Mouse (Mus musculus) forebrain, embryonic 11.5 days (tissue): ENCODE measurements around the gene Nrap. TPM values are rescaled to one million over a fixed set of nuclear protein-coding genes. Genes with fewer than 3 reads are reported as not detected.

Experiments used
- ATAC-seq: fragments of 200-750 bp; cut with Nextera tagmentation; replicated peaks from 2 replicates; pipeline ENCODE4 v1.8.0; 2017; ENCODE audit warnings: moderate TSS enrichment; ENCODE audit not compliant: low FRiP score
- DNase-seq: peaks from one replicate; pipeline ENCODE4 v3.0.0-alpha.2; 2017; ENCODE audit warnings: low spot score
- H3K27ac ChIP-seq: fragments of 300-500 bp; sonication (generic); 2 replicates; pipeline ENCODE4 v1.5.1; 2014; ENCODE audit warnings: low read depth, low read length
- H3K27me3 ChIP-seq: fragments of 300-500 bp; sonication (generic); 2 replicates; pipeline ENCODE4 v1.6.1; 2014; ENCODE audit warnings: mild to moderate bottlenecking, low read length, mixed read lengths; ENCODE audit not compliant: control insufficient read depth, insufficient read depth
- H3K36me3 ChIP-seq: fragments of 300-500 bp; sonication (generic); 2 replicates; pipeline ENCODE4 v1.6.1; 2014; ENCODE audit warnings: mild to moderate bottlenecking, low read length, moderate library complexity, mixed read lengths; ENCODE audit not compliant: control insufficient read depth, insufficient read depth
- H3K4me1 ChIP-seq: fragments of 300-500 bp; sonication (generic); replicated peaks from 2 replicates; pipeline ENCODE4 v1.6.1; 2014; ENCODE audit warnings: low read length, mixed read lengths; ENCODE audit not compliant: control insufficient read depth, insufficient read depth
- H3K4me2 ChIP-seq: fragments of 300-500 bp; sonication (generic); 2 replicates; pipeline ENCODE4 v1.6.1; 2014; ENCODE audit warnings: low read depth, mild to moderate bottlenecking, low read length, moderate library complexity, mixed read lengths; ENCODE audit not compliant: severe bottlenecking
- H3K4me3 ChIP-seq: fragments of 300-500 bp; sonication (generic); 2 replicates; pipeline ENCODE4 v1.5.1; 2014; ENCODE audit warnings: low read depth, low read length
- H3K9ac ChIP-seq: fragments of 300-500 bp; sonication (generic); 2 replicates; pipeline ENCODE4 v1.6.1; 2014; ENCODE audit warnings: low read length
- H3K9me3 ChIP-seq: fragments of 300-500 bp; sonication (generic); 2 replicates; pipeline ENCODE4 v1.6.1; 2016; ENCODE audit warnings: low read length, mixed read lengths; ENCODE audit not compliant: control insufficient read depth
- WGBS: fragments of 180-500 bp; shearing (Covaris S2); extraction: QIAGEN DNeasy Blood & Tissue Kit; methylation state at CpG from one replicate; pipeline ENCODE4 v1.1.7; 2014; 5-methylcytosine and 5-hydroxymethylcytosine counted together
- polyA plus RNA-seq: library from polyadenylated mRNA; unstranded; fragments of >200 nt; fragmentation: Nextera tagmentation; extraction: Ambion mirVana; gene quantifications from 2 replicates; pipeline ENCODE4 v1.2.1, GENCODE M21; 2014

The Nrap gene
- polyA plus RNA-seq, 1 experiment from 2014 or later, result 0.17 TPM

- WGBS, result 88% methylated on average over 6 of the region's 6 CpGs
- Histone ChIP-seq H3K27ac (no peak overlapping the region), H3K4me1 (peaks cover under 1% of the 10 kb centered on the region; the same call in 1 of the 2 replicates), H3K36me3 (no peaks in the 10 kb centered on the region), H3K4me3 (no peak overlapping the region), H3K27me3 (peaks cover 5% of the 10 kb centered on the region; the same call in 1 of the 2 replicates), H3K9ac (no peak overlapping the region), H3K9me3 (no peaks in the 10 kb centered on the region), H3K4me2 (no peak overlapping the region)
- DNase-seq (no peak), ATAC-seq (no peak)
Observed at GRCm38 (mm10) chr19:56391307-56392046, 1.6 kb upstream of the Nrap start.

GRCm38 (mm10) chr19:56389176-56389575 is 661 bp downstream of the Nrap start:
- no peak for DNase-seq

GRCm38 (mm10) chr19:56387726-56388302 is 2.0 kb downstream of the Nrap start:
- ATAC-seq, result no peak
- H3K4me3 ChIP-seq, result no peak overlapping the region
- no peaks in the 10 kb centered on the region for H3K27me3 ChIP-seq
- H3K36me3 ChIP-seq, result no peaks in the 10 kb centered on the region
- H3K4me1 ChIP-seq, result no peaks in the 10 kb centered on the region
- no peak overlapping the region for H3K27ac ChIP-seq
- no peak for DNase-seq
- no peak overlapping the region for H3K4me2 ChIP-seq
- 86% methylated on average over 4 of the region's 4 CpGs for WGBS
- no peak overlapping the region for H3K9ac ChIP-seq
- no peaks in the 10 kb centered on the region for H3K9me3 ChIP-seq

More at GRCm38 (mm10) chr19:56389176-56389575, 661 bp downstream of the Nrap start:
- H3K9me3 ChIP-seq, result no peaks in the 10 kb centered on the region
- no peaks in the 10 kb centered on the region for H3K27me3 ChIP-seq
- H3K9ac ChIP-seq, result no peak overlapping the region
- no peak for ATAC-seq
- no peaks in the 10 kb centered on the region for H3K36me3 ChIP-seq
- H3K4me1 ChIP-seq, result no peaks in the 10 kb centered on the region
- WGBS, result 91% methylated on average over 11 of the region's 11 CpGs
- no peak overlapping the region for H3K27ac ChIP-seq
- H3K4me3 ChIP-seq, result no peak overlapping the region
- H3K4me2 ChIP-seq, result no peak overlapping the region

GRCm38 (mm10) chr19:56386095-56386494 is 3.7 kb downstream of the Nrap start:
- no peak overlapping the region for H3K9ac ChIP-seq
- DNase-seq (no peak), ATAC-seq (no peak)
- no peak overlapping the region for H3K4me2 ChIP-seq
- H3K9me3 ChIP-seq, result no peaks in the 10 kb centered on the region
- H3K36me3 ChIP-seq, result no peaks in the 10 kb centered on the region
- 82% methylated on average over 10 of the region's 10 CpGs for WGBS
- no peaks in the 10 kb centered on the region for H3K4me1 ChIP-seq
- H3K27ac ChIP-seq, result no peak overlapping the region
- no peaks in the 10 kb centered on the region for H3K27me3 ChIP-seq
- H3K4me3 ChIP-seq, result no peak overlapping the region

- WGBS, result 91% methylated on average over 5 of the region's 5 CpGs
- H3K9me3 ChIP-seq, result no peaks in the 10 kb centered on the region
- H3K4me2 ChIP-seq, result no peak overlapping the region
- no peak overlapping the region for H3K27ac ChIP-seq
- H3K4me3 ChIP-seq, result no peak overlapping the region
- ATAC-seq (no peak), DNase-seq (no peak)
- no peaks in the 10 kb centered on the region for H3K4me1 ChIP-seq
- H3K9ac ChIP-seq, result no peak overlapping the region
- no peaks in the 10 kb centered on the region for H3K36me3 ChIP-seq
- H3K27me3 ChIP-seq, result no peaks in the 10 kb centered on the region
Observed at GRCm38 (mm10) chr19:56385546-56385945, 4.3 kb downstream of the Nrap start.

GRCm38 (mm10) chr19:56381407-56381806 is 8.4 kb downstream of the Nrap start:
- Histone ChIP-seq H3K9ac (no peak overlapping the region), H3K27ac (no peak overlapping the region), H3K4me2 (no peak overlapping the region), H3K4me3 (no peak overlapping the region), H3K4me1 (no peaks in the 10 kb centered on the region), H3K36me3 (no peaks in the 10 kb centered on the region), H3K9me3 (no peaks in the 10 kb centered on the region), H3K27me3 (no peaks in the 10 kb centered on the region)
- no peak for ATAC-seq
- DNase-seq, result no peak
- WGBS, result 92% methylated on average over 10 of the region's 10 CpGs

- no peaks in the 10 kb centered on the region for H3K27me3 ChIP-seq
Observed at GRCm38 (mm10) chr19:56380341-56380740, 9.5 kb downstream of the Nrap start.

GRCm38 (mm10) chr19:56378554-56379172 is 11.2 kb downstream of the Nrap start:
- Histone ChIP-seq H3K27ac (no peak overlapping the region), H3K4me3 (no peak overlapping the region), H3K9ac (no peak overlapping the region), H3K36me3 (no peaks in the 10 kb centered on the region), H3K4me2 (no peak overlapping the region), H3K4me1 (no peaks in the 10 kb centered on the region), H3K9me3 (no peaks in the 10 kb centered on the region), H3K27me3 (no peaks in the 10 kb centered on the region)
- ATAC-seq, result no peak
- no peak for DNase-seq
- 87% methylated on average over 13 of the region's 13 CpGs for whole genome bisulfite sequencing

More at GRCm38 (mm10) chr19:56380341-56380740, 9.5 kb downstream of the Nrap start:
- ATAC-seq (no peak), DNase-seq (no peak)
- Histone ChIP-seq H3K4me1 (no peaks in the 10 kb centered on the region), H3K4me2 (no peak overlapping the region), H3K36me3 (no peaks in the 10 kb centered on the region), H3K4me3 (no peak overlapping the region), H3K9me3 (no peaks in the 10 kb centered on the region), H3K27ac (no peak overlapping the region), H3K9ac (no peak overlapping the region)
- WGBS, result 82% methylated on average over 7 of the region's 7 CpGs
